Mouse (Mus musculus) heart, postnatal 0 days (tissue): Measurements from ENCODE around the gene Gm35549.

Experiments
- CTCF ChIP-seq: IDR thresholded peaks from 2 replicates; pipeline ENCODE4 v1.5.1; 2016; ENCODE audit warnings: antibody characterized with exemption, control low read depth, low read depth
- EP300 ChIP-seq: IDR thresholded peaks from 2 replicates; pipeline ENCODE4 v1.6.1; 2016; ENCODE audit warnings: antibody characterized with exemption, low read depth

DNA sequence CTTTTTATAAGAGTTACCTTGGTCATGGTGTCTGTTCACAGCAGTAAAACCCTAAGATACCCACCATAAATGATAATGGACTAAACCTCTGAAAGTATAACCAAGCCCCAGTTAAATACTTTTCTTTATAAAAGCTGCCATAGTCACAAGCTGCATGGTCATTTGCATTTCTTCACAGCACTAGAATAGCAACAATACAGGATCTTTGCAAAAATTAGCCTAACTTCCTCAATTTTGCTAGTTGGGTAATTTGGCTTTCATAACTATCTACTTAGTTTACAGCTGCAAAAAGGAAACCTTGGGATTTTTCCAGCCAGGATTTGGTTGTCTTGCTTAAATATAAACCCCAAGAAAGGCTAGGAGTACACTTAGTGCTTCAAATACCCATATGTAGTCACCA, 16.9 kb upstream of the Gm35549 start:
- TF ChIP-seq CTCF (no peak), EP300 (no peak)
